Mouse (Mus musculus) activated CD4-positive, CD25-positive, alpha-beta regulatory T cell, adult 4 months (primary cell): ENCODE results near the gene Zfp937. TPM values are rescaled to one million over a fixed set of nuclear protein-coding genes. Genes with fewer than 3 reads are reported as not detected.
"Not testable (repeated sequence)": the region's sequence is repeated elsewhere in the genome, so short reads cannot be mapped to it uniquely, and the experiment has no call there.

ENCODE experiments used
- ATAC-seq: one replicate; pipeline ENCODE4 v1.8.0; 2017
- polyA plus RNA-seq, 2 experiments: library from polyadenylated mRNA; unstranded; fragments of 100-300 nt; shearing (Covaris generic); gene quantifications; one replicate each; pipeline ENCODE4 v1.2.1; 2017

Zfp937 gene
- polyA plus RNA-seq: 10 to 100 TPM; 12.6 to 17.7 TPM

GRCm38 (mm10) chr2:150217600-150218362 is at the start of gene Zfp937:
Gene Zfp937 (plus strand): TSS chr2:150218073.
- ATAC-seq: peak; percentile 98

GRCm38 (mm10) chr2:150173833-150174232 is 44.0 kb upstream of the Zfp937 start:
- no peak for ATAC-seq

- ATAC-seq: not testable (repeated sequence)
Measured at GRCm38 (mm10) chr2:150179579-150179978, 38.3 kb upstream of the Zfp937 start, which contains the start of gene Gm10770. Gene Gm10770 (minus strand): TSS chr2:150179679.

- ATAC-seq: not testable (repeated sequence)
Measured at GRCm38 (mm10) chr2:150181046-150181445, 36.8 kb upstream of the Zfp937 start.

GRCm38 (mm10) chr2:150181570-150181999 is 36.3 kb upstream of the Zfp937 start, which contains the start of gene Gm14139:
Gene Gm14139 (plus strand): TSS chr2:150181755.
- peak; percentile 66 for ATAC-seq

GRCm38 (mm10) chr2:150218363-150218725 is 471 bp downstream of the Zfp937 start:
- ATAC-seq: peak; percentile 10

- ATAC-seq: not testable (repeated sequence)
Measured at GRCm38 (mm10) chr2:150223263-150223662, 5.4 kb downstream of the Zfp937 start.

- no peak for ATAC-seq
Measured at GRCm38 (mm10) chr2:150243211-150243610, 25.3 kb downstream of the Zfp937 start.

- not testable (repeated sequence) for ATAC-seq
Measured at GRCm38 (mm10) chr2:150255491-150255890, 37.6 kb downstream of the Zfp937 start, which contains the start of gene Gm21994. Gene Gm21994 (minus strand): TSS chr2:150255591.

- ATAC-seq: not testable (repeated sequence)
Measured at GRCm38 (mm10) chr2:150256861-150257260, 39.0 kb downstream of the Zfp937 start.

- not testable (repeated sequence) for ATAC-seq
Measured at GRCm38 (mm10) chr2:150257291-150257690, 39.4 kb downstream of the Zfp937 start, which contains the start of gene Gm14124. Gene Gm14124 (plus strand): TSS chr2:150257517.

Other genes starting within 250 kb of the Zfp937 start
- gene Zfp120, start 81.4 kb upstream of the Zfp937 start, polyA plus RNA-seq: 10 to 100 TPM; 31.3 to 33.4 TPM
- not detected for gene Gm10770, start 38.4 kb upstream of the Zfp937 start, polyA plus RNA-seq
- under 1 TPM; 0.28 to 0.62 TPM for gene Gm14139, start 36.3 kb upstream of the Zfp937 start, polyA plus RNA-seq
- gene Gm21994, start 37.5 kb downstream of the Zfp937 start, polyA plus RNA-seq: 10 to 100 TPM; 16.3 to 18.4 TPM
- gene Gm14124, start 39.4 kb downstream of the Zfp937 start, polyA plus RNA-seq: not detected
- gene Gm10130, start 105.6 kb downstream of the Zfp937 start, polyA plus RNA-seq: 10 to 100 TPM in 1 of 2 experiments, 1 to 10 TPM in 1; 6.7 to 15.5 TPM
- gene 3300002I08Rik, start 144.7 kb downstream of the Zfp937 start, polyA plus RNA-seq: 1 to 10 TPM; 3.5 to 7.5 TPM
- 1 to 10 TPM; 9.7 to 9.9 TPM for gene Zfp442, start 233.4 kb downstream of the Zfp937 start, polyA plus RNA-seq